Mouse (Mus musculus): ENCODE measurements around the gene D430041D05Rik. TPM values are rescaled to one million over a fixed set of nuclear protein-coding genes. Genes with fewer than 3 reads are reported as not detected.
"Not testable (repeated sequence)": the region's sequence is repeated elsewhere in the genome, so short reads cannot be mapped to it uniquely, and the experiment has no call there.

The D430041D05Rik gene
- polyA plus RNA-seq, 1 experiment from 2014 or later = 5.7 TPM

DNA sequence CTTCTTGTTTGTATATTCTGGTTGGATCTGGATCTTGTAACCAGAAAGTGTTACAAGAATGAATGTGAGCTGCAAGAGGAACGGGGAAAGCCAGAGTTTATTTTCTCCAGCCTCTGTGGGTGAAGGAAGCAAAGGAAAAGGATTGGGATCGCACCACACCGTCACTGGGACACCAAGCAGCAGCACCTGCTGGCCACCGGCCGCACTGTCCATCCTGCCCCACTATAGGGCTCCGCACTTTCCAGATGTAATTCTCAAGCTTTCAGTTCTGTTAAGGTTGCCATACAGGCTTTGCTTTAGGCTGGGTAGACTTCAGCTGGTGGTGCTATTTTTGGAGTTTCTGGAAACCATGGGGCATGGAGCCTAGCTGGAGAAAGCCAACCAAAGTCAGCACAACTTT is 290.5 kb downstream of the D430041D05Rik start:
- no peak overlapping the region for H3K4me3 ChIP-seq
- H3K9me3 ChIP-seq = no peaks in the 10 kb centered on the region
- no peak overlapping the region for H3K9ac ChIP-seq
- ATAC-seq (ENCODE audit: low read depth) = no peak
- no peak overlapping the region for H3K27ac ChIP-seq (replicated peaks)
- H3K4me1 ChIP-seq (replicated peaks) = peaks cover 24% of the 10 kb centered on the region
- no peaks in the 10 kb centered on the region for H3K36me3 ChIP-seq
- peaks cover 16% of the 10 kb centered on the region for H3K27me3 ChIP-seq
- no peak overlapping the region for H3K4me2 ChIP-seq
- 62% methylated on average over 6 of the region's 6 CpGs for WGBS

DNA sequence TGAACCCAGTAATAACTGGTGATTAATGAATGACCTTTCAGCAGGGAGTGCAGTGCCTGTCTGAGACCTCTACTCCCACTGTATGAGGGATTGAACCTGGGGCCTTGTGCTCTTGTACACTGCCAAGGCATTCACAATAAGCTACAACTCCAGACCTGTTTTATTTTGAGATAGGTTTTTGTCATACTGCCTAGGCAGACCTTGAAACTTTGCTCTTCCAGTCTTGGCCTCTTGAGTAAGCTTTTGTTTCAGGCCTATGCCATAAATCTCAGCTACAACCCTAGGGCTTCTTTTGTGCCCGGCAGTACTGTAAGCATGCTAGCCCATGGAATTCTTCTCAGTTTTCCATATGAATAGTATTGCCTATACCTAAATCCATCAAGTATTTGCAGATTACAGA is 291.7 kb downstream of the D430041D05Rik start:
- no peak overlapping the region for H3K4me2 ChIP-seq
- no peak overlapping the region for H3K9ac ChIP-seq
- no peak overlapping the region for H3K27ac ChIP-seq (replicated peaks)
- ATAC-seq (ENCODE audit: low read depth) = no peak
- 7% methylated on average over 1 of the region's 1 CpGs for WGBS
- peaks cover 20% of the 10 kb centered on the region for H3K4me1 ChIP-seq (replicated peaks)
- no peak overlapping the region for H3K4me3 ChIP-seq
- peaks cover 9% of the 10 kb centered on the region for H3K27me3 ChIP-seq
- no peaks in the 10 kb centered on the region for H3K9me3 ChIP-seq
- no peaks in the 10 kb centered on the region for H3K36me3 ChIP-seq

DNA sequence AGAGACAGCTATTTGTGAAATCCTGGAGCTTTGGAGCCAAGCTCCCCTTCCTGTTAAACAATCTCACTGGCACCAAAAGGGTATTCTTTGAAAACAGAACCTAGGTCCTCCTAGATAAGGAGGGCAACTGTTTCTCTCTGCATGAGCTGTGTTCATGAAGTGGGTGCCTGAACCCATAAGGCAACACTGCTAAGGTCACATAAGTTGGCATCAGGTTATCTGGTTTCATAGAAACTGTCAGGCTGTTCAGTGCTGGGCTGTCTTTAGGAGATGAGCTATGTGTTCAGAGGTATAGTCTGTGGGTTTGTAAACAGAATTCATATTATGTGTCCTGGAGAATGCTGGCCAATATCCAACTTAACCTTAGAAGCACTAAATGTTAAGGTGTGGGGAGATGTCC is 293.6 kb downstream of the D430041D05Rik start:
- H3K36me3 ChIP-seq; H3K9me3 ChIP-seq; H3K27ac ChIP-seq (replicated peaks); H3K27me3 ChIP-seq; H3K9ac ChIP-seq; H3K4me2 ChIP-seq; ATAC-seq (ENCODE audit: low read depth); H3K4me3 ChIP-seq: not testable (repeated sequence)
- H3K4me1 ChIP-seq (replicated peaks) = peaks cover 12% of the 10 kb centered on the region; the same call in 1 of the 2 replicates

DNA sequence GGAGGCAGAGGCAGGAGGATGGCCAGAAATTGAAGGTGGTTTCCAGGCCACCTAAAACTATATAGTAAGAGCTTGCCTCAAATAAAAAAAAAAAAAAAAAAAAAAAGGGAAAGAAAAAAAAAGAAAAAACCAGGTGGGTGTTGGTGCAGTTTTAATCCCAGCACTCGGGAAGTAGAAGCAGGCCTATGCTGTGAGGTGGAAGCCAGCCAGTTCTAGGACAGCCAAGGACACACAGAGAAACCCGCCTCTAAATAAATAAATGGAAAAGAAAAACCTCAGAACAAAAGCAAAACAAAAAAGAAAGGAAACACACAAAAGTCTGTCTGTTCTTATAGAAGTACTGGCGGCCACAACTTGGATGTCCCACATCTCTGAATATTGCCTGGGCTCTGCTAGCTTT is 295.9 kb downstream of the D430041D05Rik start:
- no peaks in the 10 kb centered on the region for H3K9me3 ChIP-seq
- H3K9ac ChIP-seq = no peak overlapping the region
- no peaks in the 10 kb centered on the region for H3K36me3 ChIP-seq
- no peak overlapping the region for H3K4me3 ChIP-seq
- peaks cover 10% of the 10 kb centered on the region; the same call in 1 of the 2 replicates for H3K4me1 ChIP-seq (replicated peaks)
- 82% methylated on average over 3 of the region's 3 CpGs for WGBS
- ATAC-seq (ENCODE audit: low read depth) = no peak
- no peaks in the 10 kb centered on the region for H3K27me3 ChIP-seq
- H3K27ac ChIP-seq (replicated peaks) = no peak overlapping the region
- no peak overlapping the region for H3K4me2 ChIP-seq

DNA sequence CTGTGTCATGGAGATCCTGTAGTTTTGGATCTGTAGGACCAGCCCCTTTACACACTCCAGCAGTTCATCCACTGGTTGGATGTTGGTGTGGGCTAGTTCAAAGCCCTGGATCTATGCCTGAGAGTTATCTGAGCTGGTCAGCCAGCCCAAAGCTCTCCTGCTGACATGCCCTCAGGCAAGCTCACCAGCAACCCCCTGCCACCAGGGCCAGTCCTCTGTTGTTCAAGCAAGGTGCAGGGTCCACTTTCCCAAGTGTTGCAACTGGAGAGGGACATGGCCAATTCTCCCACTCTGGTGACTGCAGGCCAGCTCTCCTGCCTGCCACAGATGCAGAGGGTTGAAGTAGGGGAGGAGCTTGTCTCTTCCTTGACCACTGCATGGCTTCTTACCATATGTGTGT is 297.2 kb downstream of the D430041D05Rik start:
- not testable (repeated sequence) for H3K27me3 ChIP-seq; H3K36me3 ChIP-seq; H3K4me1 ChIP-seq (replicated peaks); H3K4me2 ChIP-seq; H3K9me3 ChIP-seq; ATAC-seq (ENCODE audit: low read depth); H3K9ac ChIP-seq; H3K27ac ChIP-seq (replicated peaks); H3K4me3 ChIP-seq

DNA sequence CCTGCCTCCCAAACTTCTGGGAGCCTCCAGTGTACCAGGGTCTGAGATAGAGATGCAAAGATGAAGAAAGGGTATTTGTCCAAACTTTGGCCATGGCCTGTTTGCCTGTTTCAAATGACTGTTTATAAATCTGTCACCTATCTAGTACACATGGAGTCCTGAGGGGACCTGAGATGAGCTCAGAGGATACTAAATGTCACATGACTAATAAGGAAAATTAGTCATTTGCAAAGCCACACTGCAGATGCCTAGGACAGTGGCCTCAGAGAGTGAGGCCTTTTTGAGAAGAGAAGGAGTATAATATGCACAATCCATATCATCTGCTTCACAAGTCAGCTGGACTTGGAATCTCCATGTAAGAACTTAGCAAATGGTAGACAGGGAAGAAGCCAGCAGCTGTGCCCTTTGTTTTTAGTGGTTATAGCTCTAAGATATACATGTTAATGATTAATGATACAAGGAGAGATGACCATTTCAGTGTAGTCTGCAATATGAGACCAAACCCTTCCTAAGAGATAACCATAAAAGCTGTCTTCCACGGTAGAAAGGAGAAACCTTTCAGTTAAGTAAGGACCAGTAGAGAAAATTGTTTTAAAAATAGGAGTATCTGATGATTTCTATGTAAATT is 299.5 kb downstream of the D430041D05Rik start:
- not testable (repeated sequence) for ATAC-seq (ENCODE audit: low read depth); H3K9ac ChIP-seq; H3K4me1 ChIP-seq (replicated peaks); H3K4me3 ChIP-seq; H3K36me3 ChIP-seq; H3K27ac ChIP-seq (replicated peaks); H3K4me2 ChIP-seq; H3K27me3 ChIP-seq; H3K9me3 ChIP-seq
- WGBS = no CpG with 5 or more reads among the region's 1 CpGs

DNA sequence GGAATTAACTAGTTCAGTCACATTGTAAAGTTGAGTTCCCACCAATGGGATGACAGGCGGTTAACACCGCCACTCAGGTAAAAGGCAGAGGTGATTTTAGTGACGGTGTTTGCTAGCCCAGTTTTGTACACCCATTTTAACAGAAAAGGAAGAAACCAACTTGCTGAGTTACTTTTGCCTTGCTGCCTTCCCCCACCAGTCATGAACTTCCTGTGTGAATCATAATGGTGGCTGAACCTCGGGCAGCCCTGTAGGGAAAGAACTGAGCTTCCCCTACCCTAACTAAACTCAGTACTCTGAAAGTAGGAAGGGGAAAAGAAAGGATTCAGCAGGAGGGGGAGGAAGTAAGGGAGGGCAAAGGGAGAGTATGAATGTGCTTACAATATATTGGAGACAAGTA is 300.8 kb downstream of the D430041D05Rik start:
- Histone ChIP-seq H3K9me3 (no peaks in the 10 kb centered on the region), H3K9ac (no peak overlapping the region), H3K27me3 (no peaks in the 10 kb centered on the region), H3K4me3 (no peak overlapping the region), H3K36me3 (no peaks in the 10 kb centered on the region), H3K27ac (replicated peaks) (no peak overlapping the region), H3K4me1 (replicated peaks) (no peaks in the 10 kb centered on the region), H3K4me2 (no peak overlapping the region)
- ATAC-seq (ENCODE audit: low read depth) = no peak
- WGBS = 86% methylated on average over 4 of the region's 4 CpGs

DNA sequence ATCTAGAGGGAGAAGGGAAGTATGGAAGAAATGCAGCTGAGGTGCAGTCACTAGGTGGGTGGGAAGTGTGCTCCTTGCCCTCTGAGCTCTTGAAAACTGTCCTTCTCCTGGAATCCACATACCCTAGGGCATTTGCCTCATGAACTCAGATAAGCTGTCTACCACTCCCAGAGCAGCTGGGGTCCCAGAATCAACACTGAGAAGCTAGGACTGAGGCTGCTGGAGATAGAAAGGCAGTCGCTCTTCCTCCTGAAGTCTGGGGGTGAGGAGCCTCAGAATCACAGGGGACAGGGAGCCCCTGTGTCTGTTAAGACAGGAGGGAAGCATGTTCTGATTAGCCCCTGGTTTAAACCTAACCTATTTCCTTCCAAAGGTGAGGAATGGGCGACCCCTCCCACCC is 301.3 kb downstream of the D430041D05Rik start:
- no peak overlapping the region for H3K4me3 ChIP-seq

DNA sequence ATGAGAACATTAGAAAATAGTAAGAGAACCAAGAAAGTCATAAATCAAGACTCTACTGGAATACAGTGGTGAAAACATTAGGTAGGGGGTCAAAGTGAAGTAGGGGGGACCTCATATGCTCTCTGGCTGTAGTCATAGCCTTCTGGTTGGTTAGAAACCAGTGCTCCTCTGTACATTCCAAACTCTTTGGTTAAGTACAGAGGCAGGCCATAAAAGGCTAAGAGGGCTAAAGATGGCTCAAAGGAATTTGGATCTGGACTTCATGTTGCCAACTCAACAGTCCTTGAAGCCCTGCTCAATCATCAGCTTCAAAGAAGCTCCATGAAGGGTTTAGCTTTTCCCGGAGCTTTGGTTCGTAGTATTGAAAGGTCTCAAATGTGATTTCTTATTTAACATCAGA is 301.8 kb downstream of the D430041D05Rik start:
- not testable (repeated sequence) for H3K36me3 ChIP-seq; H3K4me1 ChIP-seq (replicated peaks); H3K9ac ChIP-seq; H3K4me2 ChIP-seq; H3K9me3 ChIP-seq; H3K27me3 ChIP-seq; ATAC-seq (ENCODE audit: low read depth); H3K27ac ChIP-seq (replicated peaks); H3K4me3 ChIP-seq
- 93% methylated on average over 2 of the region's 2 CpGs for WGBS

More for the DNA sequence above, 301.3 kb downstream of the D430041D05Rik start:
- 81% methylated on average over 2 of the region's 2 CpGs for WGBS
- no peaks in the 10 kb centered on the region for H3K36me3 ChIP-seq
- no peaks in the 10 kb centered on the region for H3K9me3 ChIP-seq
- no peak for ATAC-seq (ENCODE audit: low read depth)
- H3K9ac ChIP-seq = no peak overlapping the region
- H3K27me3 ChIP-seq = no peaks in the 10 kb centered on the region
- H3K27ac ChIP-seq (replicated peaks) = no peak overlapping the region
- H3K4me2 ChIP-seq = no peak overlapping the region
- no peaks in the 10 kb centered on the region for H3K4me1 ChIP-seq (replicated peaks)

DNA sequence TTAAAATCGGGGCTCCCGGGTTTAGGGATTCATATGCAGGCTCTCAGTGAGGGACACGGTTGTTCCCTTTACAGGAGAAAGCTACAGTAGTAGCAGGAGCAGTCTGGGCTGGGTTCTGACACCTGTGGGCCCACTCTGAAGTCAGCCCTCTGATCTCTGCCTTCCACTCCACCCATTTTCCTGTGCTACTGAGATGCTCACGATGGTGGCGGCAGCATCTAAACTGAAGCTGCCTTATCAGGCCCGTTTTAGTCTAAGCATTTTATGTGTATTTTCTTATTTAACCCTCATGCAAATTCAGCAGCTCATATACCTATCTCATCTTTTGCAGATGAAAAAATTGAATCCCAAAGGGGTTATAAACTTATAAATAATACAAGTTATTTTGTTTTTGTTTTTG is 306.0 kb downstream of the D430041D05Rik start:
- Histone ChIP-seq H3K27me3 (no peaks in the 10 kb centered on the region), H3K36me3 (no peaks in the 10 kb centered on the region), H3K9ac (no peak overlapping the region), H3K9me3 (no peaks in the 10 kb centered on the region), H3K4me3 (no peak overlapping the region), H3K27ac (replicated peaks) (no peak overlapping the region), H3K4me1 (replicated peaks) (no peaks in the 10 kb centered on the region), H3K4me2 (no peak overlapping the region)
- 87% methylated on average over 6 of the region's 6 CpGs for WGBS
- no peak for ATAC-seq (ENCODE audit: low read depth)

DNA sequence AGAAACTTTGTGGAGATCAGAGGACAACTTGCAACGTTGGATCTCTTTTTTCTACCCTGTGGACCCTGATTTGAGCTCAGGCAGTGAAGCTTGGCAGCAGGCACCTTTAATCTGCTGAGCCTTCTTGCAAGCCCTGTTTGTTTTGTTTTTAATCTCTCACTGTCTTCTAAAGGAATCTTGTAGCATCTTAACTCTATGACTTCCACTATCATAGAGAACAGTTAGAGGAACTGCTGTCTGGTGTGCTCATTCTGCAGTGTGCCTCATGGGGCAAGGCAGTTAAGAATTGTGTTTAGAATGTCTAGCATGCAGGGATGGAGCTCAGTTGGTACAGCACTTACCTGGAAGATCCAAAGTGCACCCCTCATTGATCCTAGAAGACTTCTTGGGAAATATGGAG is 310.9 kb downstream of the D430041D05Rik start:
- H3K4me1 ChIP-seq (replicated peaks) = peaks cover 10% of the 10 kb centered on the region
- H3K9ac ChIP-seq = no peak overlapping the region
- no peak for ATAC-seq (ENCODE audit: low read depth)
- H3K4me3 ChIP-seq = no peak overlapping the region
- H3K27me3 ChIP-seq = no peaks in the 10 kb centered on the region
- WGBS = 65% methylated on average over 1 of the region's 1 CpGs
- no peak overlapping the region for H3K27ac ChIP-seq (replicated peaks)
- no peak overlapping the region for H3K4me2 ChIP-seq
- H3K36me3 ChIP-seq = no peaks in the 10 kb centered on the region
- no peaks in the 10 kb centered on the region for H3K9me3 ChIP-seq

DNA sequence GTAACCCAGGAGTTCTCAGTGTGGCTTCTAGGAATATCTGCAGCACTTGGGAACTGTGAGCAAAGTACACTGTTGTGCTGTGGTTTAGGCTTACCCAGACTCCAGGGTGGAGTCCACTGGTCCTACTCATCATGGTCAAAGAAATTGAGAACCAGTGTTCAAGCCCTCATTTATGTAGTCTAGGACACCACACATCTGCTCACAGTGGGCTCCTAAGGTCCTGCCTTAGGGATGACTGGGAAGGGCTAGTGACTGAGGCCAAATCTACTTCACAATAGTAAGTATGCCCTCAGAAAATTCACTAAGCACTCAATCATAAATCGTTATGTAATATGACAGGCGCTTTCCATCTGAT is 311.6 kb downstream of the D430041D05Rik start:
- Histone ChIP-seq H3K9ac (no peak overlapping the region), H3K4me3 (no peak overlapping the region), H3K9me3 (no peaks in the 10 kb centered on the region), H3K36me3 (no peaks in the 10 kb centered on the region), H3K27ac (replicated peaks) (no peak overlapping the region), H3K4me1 (replicated peaks) (peaks cover 10% of the 10 kb centered on the region), H3K4me2 (no peak overlapping the region), H3K27me3 (no peaks in the 10 kb centered on the region)
- 96% methylated on average over 2 of the region's 2 CpGs for WGBS
- no peak for ATAC-seq (ENCODE audit: low read depth)

DNA sequence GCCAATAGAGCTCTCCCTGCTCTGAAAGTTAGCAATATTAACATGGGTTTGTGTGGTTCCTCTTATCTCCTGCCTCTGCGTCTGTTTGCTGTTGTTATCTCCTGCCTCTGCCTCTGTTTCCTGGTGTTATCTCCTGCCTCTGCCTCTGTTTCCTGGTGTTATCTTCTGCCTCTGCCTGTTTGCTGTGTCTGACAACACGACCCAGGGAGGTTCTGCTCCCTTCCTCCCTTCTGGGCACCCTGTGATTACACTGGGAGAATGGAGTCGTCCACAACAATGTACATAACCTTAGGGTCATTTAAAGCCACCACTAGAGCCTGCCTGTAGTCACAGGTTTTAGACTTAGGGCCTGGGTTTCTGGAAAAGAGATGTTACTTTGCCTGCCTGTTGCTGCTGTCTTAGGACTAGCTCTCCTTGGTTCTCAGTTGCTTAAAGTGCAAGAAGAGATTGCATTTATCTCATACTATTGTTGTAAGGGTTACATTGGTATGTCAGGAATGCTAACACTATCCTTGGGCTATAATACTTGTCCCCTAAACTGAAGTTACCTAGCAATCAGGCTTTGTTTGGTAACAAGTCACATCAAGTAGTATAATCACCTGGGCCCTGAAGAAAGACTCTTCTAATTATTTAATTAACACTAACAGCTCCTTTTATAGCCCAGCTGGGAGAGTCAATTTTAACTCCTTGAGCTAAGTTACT is 312.1 kb downstream of the D430041D05Rik start:
- 31% methylated on average over 3 of the region's 3 CpGs for WGBS

More for the DNA sequence above, 312.1 kb downstream of the D430041D05Rik start:
- H3K4me1 ChIP-seq (replicated peaks) = peaks cover 10% of the 10 kb centered on the region
- no peak overlapping the region for H3K9ac ChIP-seq
- no peak for ATAC-seq (ENCODE audit: low read depth)
- no peak overlapping the region for H3K27ac ChIP-seq (replicated peaks)
- H3K27me3 ChIP-seq = no peaks in the 10 kb centered on the region
- no peaks in the 10 kb centered on the region for H3K36me3 ChIP-seq
- H3K4me3 ChIP-seq = no peak overlapping the region
- H3K9me3 ChIP-seq = no peaks in the 10 kb centered on the region
- no peak overlapping the region for H3K4me2 ChIP-seq

Measured in neural tube, embryonic 13.5 days (tissue).